In genomic region chr14:59715695-59716442, GRCm38 (mm10) we compare ENCODE assay signal across 11 mouse cellular contexts.
DNase-seq lines count a peak whose midpoint lies in the region; ATAC-seq and TF ChIP-seq lines count a peak whose summit lies in the region.
"Had no signal": no experiment of that assay in that cellular context is flagged by ENCODE, and none has a peak within 500 bp of the region (broad histone marks: within the 10 kb centered on the region; RNA-seq: fewer than 3 reads in every experiment).

No protein-coding gene starts in this region.

- H3K4me2 ChIP-seq in intestine, embryonic 14.5 days (ENCODE audit: low read length), result no peak overlapping the region
- no peak overlapping the region for H3K4me2 ChIP-seq in intestine, postnatal 0 days (replicated peaks; ENCODE audit: low read depth)
- no peak overlapping the region for H3K4me2 ChIP-seq in intestine, embryonic 15.5 days (replicated peaks)
- H3K4me2 ChIP-seq in midbrain, embryonic 11.5 days, result no peak overlapping the region
- H3K4me2 ChIP-seq: liver, embryonic 12.5 days had no signal

- peak overlapping the region; percentile 48; the same call in 1 of the 2 replicates for H3K27ac ChIP-seq in intestine, embryonic 14.5 days (ENCODE audit: low read depth)
- H3K27ac ChIP-seq in intestine, postnatal 0 days (ENCODE audit: low read depth, low read length), result no peak overlapping the region
- H3K27ac ChIP-seq in intestine, embryonic 15.5 days, result peak overlapping the region; percentile 54
- peak overlapping the region; percentile 25; the same call in 1 of the 2 replicates for H3K27ac ChIP-seq in midbrain, embryonic 11.5 days (ENCODE audit: low read depth, low read length)
- no peak overlapping the region for H3K27ac ChIP-seq in heart, embryonic 10.5 days
- H3K27ac ChIP-seq: liver, embryonic 12.5 days had no signal

- H3K27me3 ChIP-seq in intestine, embryonic 14.5 days (replicated peaks; ENCODE audit: control insufficient read depth, insufficient read depth, low read length), result no peaks in the 10 kb centered on the region
- H3K27me3 ChIP-seq in intestine, postnatal 0 days (replicated peaks; ENCODE audit: control insufficient read depth, insufficient read depth, low read length), result no peaks in the 10 kb centered on the region
- H3K27me3 ChIP-seq in intestine, embryonic 15.5 days (replicated peaks), result no peaks in the 10 kb centered on the region
- no peaks in the 10 kb centered on the region for H3K27me3 ChIP-seq in midbrain, embryonic 11.5 days (ENCODE audit: control insufficient read depth, insufficient read depth, low read length)
- no peaks in the 10 kb centered on the region for H3K27me3 ChIP-seq in heart, embryonic 10.5 days (ENCODE audit: insufficient read depth, poor library complexity, severe bottlenecking)
- H3K27me3 ChIP-seq: liver, embryonic 12.5 days had no signal

- WGBS in intestine, embryonic 14.5 days, result 29% methylated on average over 13 of the region's 13 CpGs
- whole genome bisulfite sequencing in intestine, postnatal 0 days, result 44% methylated on average over 13 of the region's 13 CpGs
- WGBS in intestine, embryonic 15.5 days, result 23% methylated on average over 13 of the region's 13 CpGs
- 49% methylated on average over 13 of the region's 13 CpGs for WGBS in midbrain, embryonic 11.5 days
- 41% methylated on average over 13 of the region's 13 CpGs for WGBS in heart, embryonic 10.5 days

- H3K4me1 ChIP-seq in intestine, embryonic 14.5 days (replicated peaks; ENCODE audit: control insufficient read depth, insufficient read depth, low read length), result peaks cover 12% of the 10 kb centered on the region
- no peaks in the 10 kb centered on the region; the same call in 1 of the 2 replicates for H3K4me1 ChIP-seq in intestine, postnatal 0 days (replicated peaks; ENCODE audit: control insufficient read depth, insufficient read depth, low read length)
- peaks cover 8% of the 10 kb centered on the region; the same call in 1 of the 2 replicates for H3K4me1 ChIP-seq in intestine, embryonic 15.5 days (replicated peaks)
- peaks cover 13% of the 10 kb centered on the region; the same call in 1 of the 2 replicates for H3K4me1 ChIP-seq in midbrain, embryonic 11.5 days (ENCODE audit: control insufficient read depth, insufficient read depth, low read length)
- no peaks in the 10 kb centered on the region for H3K4me1 ChIP-seq in heart, embryonic 10.5 days
- H3K4me1 ChIP-seq: liver, embryonic 12.5 days had no signal

- H3K36me3 ChIP-seq in intestine, embryonic 14.5 days (ENCODE audit: control insufficient read depth, insufficient read depth, low read length), result no peaks in the 10 kb centered on the region
- no peaks in the 10 kb centered on the region for H3K36me3 ChIP-seq in intestine, postnatal 0 days (ENCODE audit: control insufficient read depth, insufficient read depth)
- H3K36me3 ChIP-seq in intestine, embryonic 15.5 days, result no peaks in the 10 kb centered on the region
- no peaks in the 10 kb centered on the region for H3K36me3 ChIP-seq in midbrain, embryonic 11.5 days (ENCODE audit: control insufficient read depth, insufficient read depth, low read length)
- no peaks in the 10 kb centered on the region for H3K36me3 ChIP-seq in heart, embryonic 10.5 days
- H3K36me3 ChIP-seq: liver, embryonic 12.5 days had no signal

- peak; percentile 73 for ATAC-seq in intestine, embryonic 14.5 days (replicated peaks; ENCODE audit: low FRiP score, low TSS enrichment, low read depth)
- ATAC-seq in intestine, postnatal 0 days, result no peak
- ATAC-seq in intestine, embryonic 15.5 days, result peak; percentile 77
- ATAC-seq in midbrain, embryonic 11.5 days (ENCODE audit: low FRiP score), result peak; percentile 92
- ATAC-seq in monocyte, adult 5-6 weeks (replicated peaks; ENCODE audit: insufficient number of reproducible peaks, low FRiP score, low TSS enrichment, poor library complexity, severe bottlenecking), result no peak
- ATAC-seq: liver, embryonic 12.5 days had no signal

- no peak for DNase-seq in intestine, embryonic 14.5 days (ENCODE audit: low spot score)
- DNase-seq in embryo, embryonic 11 days, result peak; percentile 41
- peak; percentile 88 for DNase-seq in midbrain, embryonic 11.5 days (ENCODE audit: low spot score, missing footprints)
- DNase-seq in natural killer cell, adult 2 months (ENCODE audit: low spot score in 2 of 2), result no peak
- DNase-seq in heart, embryonic 10.5 days (ENCODE audit: low spot score), result no peak
- DNase-seq: adrenal gland, postnatal 10 days; thymus, postnatal 25 days had no signal

- H3K9me3 ChIP-seq in intestine, embryonic 14.5 days (ENCODE audit: control insufficient read depth, low read length), result no peaks in the 10 kb centered on the region
- no peaks in the 10 kb centered on the region for H3K9me3 ChIP-seq in intestine, postnatal 0 days (ENCODE audit: control insufficient read depth)
- H3K9me3 ChIP-seq in intestine, embryonic 15.5 days, result no peaks in the 10 kb centered on the region
- H3K9me3 ChIP-seq in midbrain, embryonic 11.5 days (ENCODE audit: control insufficient read depth, low read length), result no peaks in the 10 kb centered on the region
- no peaks in the 10 kb centered on the region for H3K9me3 ChIP-seq in heart, embryonic 10.5 days
- H3K9me3 ChIP-seq: liver, embryonic 12.5 days had no signal

- H3K9ac ChIP-seq in intestine, embryonic 14.5 days (ENCODE audit: low read length), result no peak overlapping the region
- H3K9ac ChIP-seq in intestine, postnatal 0 days (ENCODE audit: low read depth, low read length), result no peak overlapping the region
- H3K9ac ChIP-seq in intestine, embryonic 15.5 days, result no peak overlapping the region
- H3K9ac ChIP-seq in midbrain, embryonic 11.5 days (ENCODE audit: low read length), result no peak overlapping the region
- H3K9ac ChIP-seq: liver, embryonic 12.5 days had no signal

- TF ChIP-seq CTCF in intestine, postnatal 0 days (IDR thresholded peaks at IDR 0.05; ENCODE audit: low read depth), result no peak

- H3K4me3 ChIP-seq in intestine, embryonic 14.5 days (ENCODE audit: low read depth, low read length), result no peak overlapping the region
- no peak overlapping the region for H3K4me3 ChIP-seq in intestine, postnatal 0 days (ENCODE audit: low read depth, low read length)
- no peak overlapping the region for H3K4me3 ChIP-seq in intestine, embryonic 15.5 days (replicated peaks)
- H3K4me3 ChIP-seq in midbrain, embryonic 11.5 days (ENCODE audit: low read depth, low read length), result no peak overlapping the region
- no peak overlapping the region for H3K4me3 ChIP-seq in heart, embryonic 10.5 days
- H3K4me3 ChIP-seq: liver, embryonic 12.5 days had no signal

Comparison
In these comparisons a context has a peak if more than half of its experiments do, and no peak if none do; other contexts are left out.
1. ATAC-seq: peak in intestine, embryonic 14.5 days (single experiment), intestine, embryonic 15.5 days (single experiment) and midbrain, embryonic 11.5 days (single experiment); none in intestine, postnatal 0 days (single experiment) and monocyte, adult 5-6 weeks (single experiment).
2. H3K27ac ChIP-seq: peak in intestine, embryonic 14.5 days (single experiment), intestine, embryonic 15.5 days (single experiment) and midbrain, embryonic 11.5 days (single experiment); none in intestine, postnatal 0 days (single experiment) and heart, embryonic 10.5 days (single experiment).
3. DNase-seq: peak in embryo, embryonic 11 days (single experiment) and midbrain, embryonic 11.5 days (single experiment); none in intestine, embryonic 14.5 days (single experiment), natural killer cell, adult 2 months (0 of 2) and heart, embryonic 10.5 days (single experiment).